Comparison of ENCODE assay signal across 17 mouse cellular contexts in the genomic region with DNA sequence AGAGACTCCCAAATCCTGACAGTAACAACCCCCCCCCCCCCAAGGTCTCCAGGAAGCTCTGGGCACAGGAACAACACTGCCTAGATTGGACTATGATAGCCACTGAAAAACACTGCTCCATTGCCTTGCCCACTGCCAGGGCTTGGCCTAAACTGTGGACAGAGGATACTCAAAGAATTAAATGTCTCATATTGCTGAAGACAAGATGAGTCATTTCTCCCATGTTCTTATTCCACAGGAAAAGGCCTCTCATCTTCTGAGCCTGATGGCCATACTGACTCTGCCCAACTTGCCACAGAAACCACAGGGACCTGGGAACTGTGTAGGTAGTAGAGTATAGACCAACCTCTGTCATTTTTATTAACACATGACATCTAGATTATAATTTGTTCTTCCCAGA.
"Had no signal": no experiment of that assay in that cellular context is flagged by ENCODE, and none has a peak within 500 bp of the region (broad histone marks: within the 10 kb centered on the region; RNA-seq: fewer than 3 reads in every experiment).

No protein-coding gene starts in this region.

- H3K9ac ChIP-seq: lung, embryonic 15.5 days; midbrain, embryonic 13.5 days; midbrain, embryonic 15.5 days; neural tube, embryonic 12.5 days; stomach, embryonic 15.5 days had no signal

- H3K4me3 ChIP-seq: lung, embryonic 15.5 days; megakaryocyte, embryonic 14.5 days; midbrain, embryonic 13.5 days; midbrain, embryonic 15.5 days; neural tube, embryonic 12.5 days; stomach, embryonic 15.5 days had no signal

- ATAC-seq: lung, postnatal 0 days; midbrain, embryonic 13.5 days; midbrain, embryonic 15.5 days had no signal

- H3K36me3 ChIP-seq: lung, embryonic 15.5 days; midbrain, embryonic 13.5 days; midbrain, embryonic 15.5 days; neural tube, embryonic 12.5 days; stomach, embryonic 15.5 days had no signal

- H3K9me3 ChIP-seq: lung, embryonic 15.5 days; megakaryocyte, embryonic 14.5 days; midbrain, embryonic 13.5 days; midbrain, embryonic 15.5 days; neural tube, embryonic 12.5 days; stomach, embryonic 15.5 days had no signal

- H3K27me3 ChIP-seq: lung, embryonic 15.5 days; megakaryocyte, embryonic 14.5 days; midbrain, embryonic 13.5 days; midbrain, embryonic 15.5 days; neural tube, embryonic 12.5 days; stomach, embryonic 15.5 days had no signal

- DNase-seq: lung, adult 2 months; lung, postnatal 14 days; lung, postnatal 36 days; right cerebral cortex, postnatal 14 days; thymus, adult 2 months; thymus, postnatal 25 days; thymus, postnatal 4 days had no signal

- H3K27ac ChIP-seq: lung, embryonic 15.5 days; macrophage; midbrain, embryonic 13.5 days; midbrain, embryonic 15.5 days; neural tube, embryonic 12.5 days; stomach, embryonic 15.5 days; stomach, postnatal 0 days had no signal

- H3K4me2 ChIP-seq: lung, embryonic 15.5 days; midbrain, embryonic 11.5 days; midbrain, embryonic 13.5 days; midbrain, embryonic 15.5 days; neural tube, embryonic 12.5 days; stomach, embryonic 15.5 days had no signal

- H3K4me1 ChIP-seq: lung, embryonic 15.5 days; midbrain, embryonic 13.5 days; midbrain, embryonic 15.5 days; neural tube, embryonic 12.5 days; stomach, embryonic 15.5 days had no signal
